Mouse (Mus musculus): ENCODE results near the gene Drd2. TPM values are rescaled to one million over a fixed set of nuclear protein-coding genes. Genes with fewer than 3 reads are reported as not detected.

The Drd2 gene
- polyA plus RNA-seq, 1 experiment from 2014 or later = not detected

GRCm38 (mm10) chr9:49450491-49450890, 110.1 kb downstream of the Drd2 start:
- Histone ChIP-seq H3K27ac (no peak overlapping the region), H3K4me2 (no peak overlapping the region), H3K9ac (replicated peaks) (no peak overlapping the region), H3K4me3 (replicated peaks) (no peak overlapping the region), H3K9me3 (peaks cover 5% of the 10 kb centered on the region; the same call in 1 of the 2 replicates), H3K27me3 (0 out of 2 replicates have a peak, but pooled peaks cover 3% of the 10 kb centered on the region), H3K4me1 (replicated peaks) (no peaks in the 10 kb centered on the region), H3K36me3 (no peaks in the 10 kb centered on the region)
- 77% methylated on average over 3 of the region's 3 CpGs for WGBS
- ATAC-seq (ENCODE audit: insufficient number of reproducible peaks, insufficient read depth, low FRiP score, low TSS enrichment, low read depth) = no peak

- Histone ChIP-seq H3K9ac (replicated peaks) (no peak overlapping the region), H3K4me3 (replicated peaks) (no peak overlapping the region), H3K27ac (no peak overlapping the region), H3K4me2 (no peak overlapping the region), H3K9me3 (peaks cover 5% of the 10 kb centered on the region; the same call in 1 of the 2 replicates), H3K36me3 (no peaks in the 10 kb centered on the region), H3K4me1 (replicated peaks) (no peaks in the 10 kb centered on the region), H3K27me3 (0 out of 2 replicates have a peak, but pooled peaks cover 3% of the 10 kb centered on the region)
- no peak for ATAC-seq (ENCODE audit: insufficient number of reproducible peaks, insufficient read depth, low FRiP score, low TSS enrichment, low read depth)
- WGBS = 81% methylated on average over 1 of the region's 1 CpGs
These were observed 112.0 kb downstream of the Drd2 start for GRCm38 (mm10) chr9:49452396-49452795.

- peaks cover 5% of the 10 kb centered on the region; the same call in 1 of the 2 replicates for H3K9me3 ChIP-seq
- no peak for ATAC-seq (ENCODE audit: insufficient number of reproducible peaks, insufficient read depth, low FRiP score, low TSS enrichment, low read depth)
- 80% methylated on average over 3 of the region's 3 CpGs for WGBS
These were observed 115.7 kb downstream of the Drd2 start for GRCm38 (mm10) chr9:49456136-49456535.

More at GRCm38 (mm10) chr9:49456136-49456535, 115.7 kb downstream of the Drd2 start:
- Histone ChIP-seq H3K27ac (no peak overlapping the region), H3K4me2 (no peak overlapping the region), H3K4me1 (replicated peaks) (no peaks in the 10 kb centered on the region), H3K9ac (replicated peaks) (no peak overlapping the region), H3K27me3 (no peaks in the 10 kb centered on the region), H3K4me3 (replicated peaks) (no peak overlapping the region), H3K36me3 (no peaks in the 10 kb centered on the region)

Other genes with a start within 250 kb of the Drd2 start
- gene Gm4894, start 90.1 kb upstream of the Drd2 start, polyA plus RNA-seq (2016; fragmentation: Nextera tagmentation; extraction: Ambion mirVana) = not detected in 2 replicates
- not detected in 2 replicates for gene Ankk1, start 86.4 kb downstream of the Drd2 start, polyA plus RNA-seq (2016; fragmentation: Nextera tagmentation; extraction: Ambion mirVana)
- gene Ttc12, start 145.6 kb downstream of the Drd2 start, polyA plus RNA-seq (2016; fragmentation: Nextera tagmentation; extraction: Ambion mirVana) = 1.3 and 1.8 TPM in 2 replicates

All from limb, embryonic 12.5 days (tissue).